Mouse (Mus musculus) liver, embryonic 14 days (tissue): ENCODE results near the gene Trim44. TPM values are rescaled to one million over a fixed set of nuclear protein-coding genes. Genes with fewer than 3 reads are reported as not detected.

ENCODE experiments used
- polyA plus RNA-seq: library from polyadenylated mRNA; depleted of rRNA; stranded (reverse); fragments of >200 nt; gene quantifications from 2 replicates; pipeline ENCODE4 v1.2.3, GENCODE M21; 2012; rRNA removed

The Trim44 gene
- polyA plus RNA-seq, result 12.1 and 12.5 TPM in 2 replicates

GRCm38 (mm10) chr2:102407363-102408184 is at the start of gene Trim44:
Gene Trim44, minus strand, starts transcription at chr2:102407828.

GRCm38 (mm10) chr2:102451671-102452549 is 44.3 kb upstream of the Trim44 start, which contains the start of gene Fjx1:
Gene Fjx1, minus strand, starts transcription at chr2:102452499.

Other genes with a start within 250 kb of the Trim44 start
- 1.8 and 2.3 TPM in 2 replicates for gene Ldlrad3, start 221.4 kb downstream of the Trim44 start, polyA plus RNA-seq
- gene Fjx1, start 44.7 kb upstream of the Trim44 start, polyA plus RNA-seq, result 0.39 and 0.57 TPM in 2 replicates
- 2.7 and 3.5 TPM in 2 replicates for gene Pamr1, start 142.2 kb upstream of the Trim44 start, polyA plus RNA-seq